Mouse (Mus musculus) hindbrain, embryonic 10.5 days (tissue): ENCODE data around the gene Fam114a2. TPM values are rescaled to one million over a fixed set of nuclear protein-coding genes. Genes with fewer than 3 reads are reported as not detected.

Experiments used
- DNase-seq: peaks from one replicate; pipeline ENCODE4 v3.0.0-alpha.2; 2017; ENCODE audit warnings: low spot score
- H3K27ac ChIP-seq: fragments of 300-500 bp; sonication (generic); 2 replicates; pipeline ENCODE4 v1.5.1; 2016; ENCODE audit warnings: mild to moderate bottlenecking, moderate library complexity
- H3K27me3 ChIP-seq: fragments of 300-500 bp; sonication (generic); 2 replicates; pipeline ENCODE4 v1.6.1; 2016; ENCODE audit warnings: mild to moderate bottlenecking; ENCODE audit not compliant: poor library complexity, insufficient read depth, severe bottlenecking
- H3K36me3 ChIP-seq: fragments of 300-500 bp; sonication (generic); 2 replicates; pipeline ENCODE4 v1.6.1; 2016; ENCODE audit warnings: mild to moderate bottlenecking, moderate library complexity
- H3K4me1 ChIP-seq: fragments of 300-500 bp; sonication (generic); replicated peaks from 2 replicates; pipeline ENCODE4 v1.6.1; 2016; ENCODE audit warnings: mild to moderate bottlenecking
- H3K4me3 ChIP-seq: fragments of 300-500 bp; sonication (generic); 2 replicates; pipeline ENCODE4 v1.5.1; 2016; ENCODE audit warnings: mild to moderate bottlenecking, moderate library complexity
- H3K9me3 ChIP-seq: fragments of 300-500 bp; sonication (generic); 2 replicates; pipeline ENCODE4 v1.6.1; 2016; ENCODE audit warnings: mild to moderate bottlenecking, moderate library complexity
- WGBS: fragments of 180-500 bp; shearing (Covaris S2); methylation state at CpG from one replicate; pipeline ENCODE4 v1.1.7; 2016; 5-methylcytosine and 5-hydroxymethylcytosine counted together
- polyA plus RNA-seq: library from polyadenylated mRNA; unstranded; fragments of >200 nt; fragmentation: Nextera tagmentation; extraction: Ambion mirVana; gene quantifications from 2 replicates; pipeline ENCODE4 v1.2.1, GENCODE M21; 2016

Gene Fam114a2
- polyA plus RNA-seq, 1 experiment from 2014 or later: 70.3 TPM

DNA sequence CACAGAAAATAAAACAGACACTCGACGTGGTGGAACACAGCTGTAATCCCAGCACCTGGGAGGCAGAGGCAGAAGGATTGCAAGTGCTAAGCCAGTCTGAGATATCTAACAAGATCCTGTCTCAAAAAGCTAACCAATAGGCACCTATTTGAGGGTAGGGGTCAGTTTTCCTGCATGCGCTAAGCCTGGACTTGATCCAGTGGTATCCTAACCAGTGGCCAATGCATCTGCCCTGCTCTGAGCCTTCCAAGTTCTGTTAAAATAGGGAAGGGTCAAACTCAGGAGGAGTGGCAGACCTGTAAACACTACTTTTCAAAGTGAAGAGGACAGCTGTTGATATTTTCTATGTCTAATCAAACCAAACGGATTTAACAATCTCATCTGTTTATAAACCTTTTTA is 13.9 kb upstream of the Fam114a2 start:
- Histone ChIP-seq H3K4me1 (peaks cover 25% of the 10 kb centered on the region), H3K4me3 (no peak overlapping the region), H3K27ac (peak overlapping the region; percentile 83), H3K36me3 (peaks cover 66% of the 10 kb centered on the region), H3K27me3 (no peaks in the 10 kb centered on the region), H3K9me3 (no peaks in the 10 kb centered on the region)
- WGBS: 92% methylated on average over 4 of the region's 4 CpGs
- no peak for DNase-seq

- peak overlapping the region; percentile 83 for H3K27ac ChIP-seq
- no peaks in the 10 kb centered on the region for H3K9me3 ChIP-seq
- H3K27me3 ChIP-seq: no peaks in the 10 kb centered on the region
- 39% methylated on average over 11 of the region's 11 CpGs for WGBS
- H3K36me3 ChIP-seq: peaks cover 67% of the 10 kb centered on the region
- DNase-seq: peak; percentile 45
- H3K4me3 ChIP-seq: no peak overlapping the region
- H3K4me1 ChIP-seq: peaks cover 25% of the 10 kb centered on the region
Observed at GRCm38 (mm10) chr11:57531300-57531950, 13.0 kb upstream of the Fam114a2 start.

DNA sequence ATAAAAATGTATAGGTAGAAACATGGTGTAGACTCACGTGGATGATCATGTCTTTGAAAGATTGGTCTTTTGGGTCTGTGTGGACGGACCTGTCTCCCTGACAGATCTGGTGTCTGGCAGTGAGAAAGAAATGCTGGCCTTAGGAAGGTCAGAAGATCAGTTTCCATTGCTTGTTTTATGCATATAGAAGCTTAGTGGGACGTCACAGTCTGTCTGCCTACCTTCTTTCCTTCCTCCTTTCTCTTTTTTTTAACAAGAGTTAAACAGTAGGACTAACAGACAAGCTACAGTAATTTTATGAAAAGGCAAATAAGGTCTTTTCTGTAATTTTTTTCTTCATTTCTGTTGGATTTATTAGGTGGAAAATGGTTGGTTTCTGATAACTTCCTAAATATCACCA is 10.7 kb upstream of the Fam114a2 start:
- 95% methylated on average over 3 of the region's 3 CpGs for WGBS
- H3K27ac ChIP-seq: no peak overlapping the region
- no peak for DNase-seq
- H3K36me3 ChIP-seq: peaks cover 67% of the 10 kb centered on the region
- H3K4me3 ChIP-seq: no peak overlapping the region
- H3K27me3 ChIP-seq: no peaks in the 10 kb centered on the region
- peaks cover 28% of the 10 kb centered on the region for H3K4me1 ChIP-seq
- no peaks in the 10 kb centered on the region for H3K9me3 ChIP-seq

DNA sequence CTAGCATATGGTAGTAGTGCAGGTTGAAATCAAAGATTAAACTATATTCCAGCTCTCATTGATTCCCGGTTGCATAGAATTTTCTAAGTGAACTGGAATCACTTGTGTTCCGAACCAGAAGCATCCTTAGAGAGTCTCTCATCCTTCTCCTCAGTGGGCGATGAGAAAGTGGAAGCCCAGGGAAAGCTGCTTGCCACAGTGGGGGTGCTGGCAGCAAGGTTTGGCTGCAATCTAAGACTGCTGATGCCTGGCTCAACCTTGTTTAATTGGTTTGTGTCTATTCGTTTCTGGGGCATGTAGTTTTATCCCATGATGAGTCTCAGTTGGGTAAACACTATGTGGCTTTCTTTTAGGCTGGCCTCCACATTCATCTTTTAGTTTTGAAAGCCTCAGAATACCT is 9.1 kb upstream of the Fam114a2 start:
- no peak for DNase-seq
- peaks cover 63% of the 10 kb centered on the region for H3K36me3 ChIP-seq
- no peak overlapping the region for H3K27ac ChIP-seq
- peaks cover 28% of the 10 kb centered on the region for H3K4me1 ChIP-seq
- WGBS: 88% methylated on average over 4 of the region's 4 CpGs
- H3K9me3 ChIP-seq: no peaks in the 10 kb centered on the region
- H3K4me3 ChIP-seq: no peak overlapping the region
- no peaks in the 10 kb centered on the region for H3K27me3 ChIP-seq

DNA sequence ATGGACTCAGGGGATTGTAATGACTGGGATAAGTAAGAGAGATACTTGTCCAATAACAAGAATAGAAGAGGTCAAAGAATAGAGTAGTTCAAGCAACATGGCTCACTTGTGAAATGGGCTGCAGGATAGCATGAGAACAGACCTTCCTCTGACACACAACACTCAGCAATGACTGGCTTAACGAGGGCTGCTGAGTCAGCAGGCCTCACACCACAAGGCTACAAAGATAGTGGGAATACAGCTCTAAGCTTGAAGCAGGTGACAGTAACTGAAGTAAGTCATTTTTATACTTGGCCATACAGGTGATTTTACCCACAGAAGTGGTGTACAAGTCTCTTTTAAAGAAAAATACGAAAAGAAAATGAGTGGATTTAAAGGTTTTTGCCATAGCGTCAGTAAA is 7.5 kb upstream of the Fam114a2 start:
- 91% methylated on average over 3 of the region's 3 CpGs for WGBS
- no peak for DNase-seq
- H3K36me3 ChIP-seq: peaks cover 66% of the 10 kb centered on the region

GRCm38 (mm10) chr11:57524597-57524996 is 6.2 kb upstream of the Fam114a2 start:
- H3K27me3 ChIP-seq: no peaks in the 10 kb centered on the region
- H3K4me1 ChIP-seq: peaks cover 3% of the 10 kb centered on the region; the same call in 1 of the 2 replicates
- peaks cover 66% of the 10 kb centered on the region for H3K36me3 ChIP-seq
- H3K4me3 ChIP-seq: no peak overlapping the region
- H3K27ac ChIP-seq: no peak overlapping the region
- no peak for DNase-seq
- H3K9me3 ChIP-seq: no peaks in the 10 kb centered on the region

More for the DNA sequence above, 7.5 kb upstream of the Fam114a2 start:
- Histone ChIP-seq H3K4me3 (no peak overlapping the region), H3K9me3 (no peaks in the 10 kb centered on the region), H3K4me1 (peaks cover 13% of the 10 kb centered on the region), H3K27me3 (no peaks in the 10 kb centered on the region), H3K27ac (no peak overlapping the region)

DNA sequence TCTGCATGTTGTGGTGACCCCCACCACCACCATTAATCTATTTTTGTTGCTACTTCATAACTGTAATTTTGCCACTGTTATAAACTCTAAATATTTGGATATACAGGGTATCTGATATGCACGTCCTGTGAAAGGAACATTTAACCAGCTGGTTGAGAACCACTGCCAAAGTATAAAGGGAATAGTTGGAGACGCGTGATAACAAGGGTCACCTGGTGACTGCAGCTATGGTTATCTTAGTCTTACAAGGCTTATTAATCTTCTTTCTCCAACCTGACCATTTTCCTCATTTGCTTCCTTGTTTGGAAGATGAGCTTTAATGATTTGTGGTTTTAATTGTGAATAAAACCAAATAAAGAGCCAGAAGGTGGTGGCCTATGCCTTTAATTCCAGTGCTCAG is 5.0 kb upstream of the Fam114a2 start:
- 92% methylated on average over 3 of the region's 3 CpGs for WGBS

DNA sequence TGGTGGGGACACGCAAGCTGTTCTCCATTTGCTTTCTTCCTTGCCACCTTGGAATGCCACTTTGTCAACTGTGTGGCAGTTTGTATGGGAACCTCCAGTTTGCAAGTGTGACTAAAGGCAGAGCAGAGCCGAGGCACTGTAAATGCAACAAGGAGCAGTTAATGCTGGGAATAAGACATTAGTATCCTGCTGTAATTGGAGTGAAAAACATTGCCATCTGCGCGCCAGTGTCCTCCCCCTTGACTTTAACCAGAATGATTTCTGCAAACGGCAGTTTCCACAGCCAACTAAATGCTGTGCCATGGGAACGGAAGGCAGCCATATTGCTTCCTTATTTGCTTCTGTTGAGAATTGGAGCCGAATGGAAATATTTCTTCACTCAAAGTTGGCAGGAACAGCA is 3.6 kb upstream of the Fam114a2 start:
- Histone ChIP-seq H3K36me3 (peaks cover 42% of the 10 kb centered on the region), H3K4me3 (no peak overlapping the region), H3K4me1 (peaks cover 18% of the 10 kb centered on the region), H3K27me3 (no peaks in the 10 kb centered on the region), H3K27ac (no peak overlapping the region), H3K9me3 (no peaks in the 10 kb centered on the region)
- DNase-seq: no peak
- 96% methylated on average over 7 of the region's 7 CpGs for whole genome bisulfite sequencing

More for the DNA sequence above, 5.0 kb upstream of the Fam114a2 start:
- Histone ChIP-seq H3K36me3 (peaks cover 54% of the 10 kb centered on the region), H3K4me1 (peaks cover 10% of the 10 kb centered on the region), H3K27ac (no peak overlapping the region), H3K27me3 (no peaks in the 10 kb centered on the region), H3K4me3 (no peak overlapping the region), H3K9me3 (no peaks in the 10 kb centered on the region)
- DNase-seq: no peak

DNA sequence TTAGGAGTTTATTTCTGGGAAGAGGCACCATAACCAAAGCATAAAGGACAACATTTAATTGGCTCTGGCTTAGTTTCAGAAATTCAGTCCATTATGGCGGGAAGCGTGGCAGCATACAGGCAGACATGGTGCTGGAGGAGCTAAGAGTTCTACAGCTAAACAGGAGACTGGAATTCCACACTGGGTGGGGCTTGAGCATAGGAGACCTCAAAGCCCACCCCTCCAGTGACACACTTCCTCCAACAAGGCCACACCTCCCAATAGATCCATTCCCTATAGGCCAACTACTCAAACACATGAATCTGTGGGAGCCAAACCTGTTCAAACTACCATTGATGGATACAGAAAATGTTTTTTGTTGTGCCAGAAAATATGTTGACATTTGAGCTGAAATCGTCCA is 2.8 kb upstream of the Fam114a2 start:
- H3K27me3 ChIP-seq: no peaks in the 10 kb centered on the region
- peaks cover 21% of the 10 kb centered on the region for H3K4me1 ChIP-seq
- no peak overlapping the region for H3K27ac ChIP-seq
- H3K36me3 ChIP-seq: peaks cover 42% of the 10 kb centered on the region
- DNase-seq: no peak
- no peak overlapping the region for H3K4me3 ChIP-seq
- 90% methylated on average over 3 of the region's 3 CpGs for WGBS
- H3K9me3 ChIP-seq: no peaks in the 10 kb centered on the region

GRCm38 (mm10) chr11:57519304-57519703 is 887 bp upstream of the Fam114a2 start:
- Histone ChIP-seq H3K27ac (peak overlapping the region; percentile 94; the same call in 1 of the 2 replicates), H3K9me3 (no peaks in the 10 kb centered on the region), H3K27me3 (no peaks in the 10 kb centered on the region), H3K4me3 (peak overlapping the region; percentile 79), H3K4me1 (peaks cover 18% of the 10 kb centered on the region), H3K36me3 (peaks cover 37% of the 10 kb centered on the region)
- WGBS: 83% methylated on average over 5 of the region's 5 CpGs
- no peak for DNase-seq

- H3K27ac ChIP-seq: peak overlapping the region; percentile 94
Observed at GRCm38 (mm10) chr11:57518751-57519148, 333 bp upstream of the Fam114a2 start.

GRCm38 (mm10) chr11:57516946-57517441 is 1.4 kb downstream of the Fam114a2 start:
- no peaks in the 10 kb centered on the region for H3K27me3 ChIP-seq
- H3K9me3 ChIP-seq: no peaks in the 10 kb centered on the region
- no peak overlapping the region for H3K27ac ChIP-seq
- H3K36me3 ChIP-seq: peaks cover 38% of the 10 kb centered on the region
- H3K4me1 ChIP-seq: peaks cover 18% of the 10 kb centered on the region
- 69% methylated on average over 5 of the region's 5 CpGs for WGBS
- H3K4me3 ChIP-seq: peak overlapping the region; percentile 79; the same call in 1 of the 2 replicates
- DNase-seq: no peak

More at GRCm38 (mm10) chr11:57518751-57519148, 333 bp upstream of the Fam114a2 start:
- Histone ChIP-seq H3K4me3 (peak overlapping the region; percentile 79), H3K27me3 (no peaks in the 10 kb centered on the region), H3K36me3 (peaks cover 37% of the 10 kb centered on the region), H3K4me1 (peaks cover 18% of the 10 kb centered on the region), H3K9me3 (no peaks in the 10 kb centered on the region)
- WGBS: 0% methylated on average over 16 of the region's 16 CpGs
- DNase-seq: no peak

GRCm38 (mm10) chr11:57515218-57515617 is 3.2 kb downstream of the Fam114a2 start:
- H3K4me3 ChIP-seq: no peak overlapping the region
- DNase-seq: no peak
- no peaks in the 10 kb centered on the region for H3K27me3 ChIP-seq
- peaks cover 18% of the 10 kb centered on the region for H3K4me1 ChIP-seq
- no peak overlapping the region for H3K27ac ChIP-seq
- no peaks in the 10 kb centered on the region for H3K9me3 ChIP-seq
- 94% methylated on average over 5 of the region's 5 CpGs for whole genome bisulfite sequencing
- H3K36me3 ChIP-seq: peaks cover 39% of the 10 kb centered on the region
